Mouse (Mus musculus) embryonic fibroblast, embryonic 13.5 days (primary cell): ENCODE data around the gene Slc24a4.

Experiments used
- CTCF ChIP-seq: IDR thresholded peaks from 2 replicates; pipeline ENCODE4 v1.5.1; 2011; ENCODE audit warnings: mild to moderate bottlenecking, control low read depth, low read length, moderate library complexity, borderline replicate concordance; ENCODE audit not compliant: insufficient read depth
- POLR2A ChIP-seq: IDR thresholded peaks from 2 replicates; pipeline ENCODE4 v1.6.1; 2011; ENCODE audit warnings: low read depth, mild to moderate bottlenecking, control low read depth, low read length, moderate library complexity

GRCm38 (mm10) chr12:102167302-102167701, 38.8 kb downstream of the Slc24a4 start:
- TF ChIP-seq CTCF (no peak), POLR2A (no peak)
